Mouse (Mus musculus) myocyte (in vitro differentiated cells): ENCODE measurements around the gene Nbas. TPM values are rescaled to one million over a fixed set of nuclear protein-coding genes. Genes with fewer than 3 reads are reported as not detected.

Source experiments
- H3K27me3 ChIP-seq: one replicate; pipeline ENCODE4 v1.6.1; 2011; ENCODE audit not compliant: control insufficient read depth, insufficient read depth, insufficient read length
- H3K36me3 ChIP-seq: one replicate; pipeline ENCODE4 v1.6.1; 2011; ENCODE audit not compliant: control insufficient read depth, insufficient read depth
- H3K4me2 ChIP-seq: one replicate; pipeline ENCODE4 v1.6.1; 2011; ENCODE audit warnings: low read depth, control low read depth
- H3K4me3 ChIP-seq: one replicate; pipeline ENCODE4 v1.5.1; 2011; ENCODE audit warnings: mild to moderate bottlenecking, control low read depth, moderate library complexity
- H3K79me2 ChIP-seq: one replicate; pipeline ENCODE4 v1.6.1; 2011; ENCODE audit not compliant: control insufficient read depth, insufficient read depth
- H3ac ChIP-seq: one replicate; pipeline ENCODE4 v1.6.1; 2011; ENCODE audit not compliant: control insufficient read depth, insufficient read length
- CEBPB ChIP-seq: IDR thresholded peaks from 2 replicates; pipeline ENCODE4 v1.6.1; 2011; ENCODE audit warnings: mild to moderate bottlenecking, moderate library complexity; ENCODE audit not compliant: poor library complexity, insufficient read depth, severe bottlenecking
- E2F4 ChIP-seq: IDR thresholded peaks from one replicate; pipeline ENCODE4 v1.6.1; 2011; ENCODE audit warnings: mild to moderate bottlenecking, control low read depth, moderate library complexity; ENCODE audit not compliant: insufficient read depth
- MAX ChIP-seq: IDR thresholded peaks from one replicate; pipeline ENCODE4 v1.6.1; 2011; ENCODE audit warnings: low read depth, mild to moderate bottlenecking, control low read depth
- MYOD1 ChIP-seq, 3 experiments: IDR thresholded peaks; one replicate each; pipeline ENCODE4 v1.6.1; 2011; ENCODE audit warnings: control low read depth in 2 of 3, low read depth in 2 of 3, mild to moderate bottlenecking in 2 of 3, moderate library complexity in 1 of 3; ENCODE audit not compliant: insufficient read length in 2 of 3, control insufficient read depth in 1 of 3
- MYOG ChIP-seq, 3 experiments: IDR thresholded peaks; one replicate each; pipeline ENCODE4 v1.6.1; 2011; ENCODE audit warnings: control low read depth in 2 of 3, low read depth in 2 of 3, mild to moderate bottlenecking in 2 of 3; ENCODE audit not compliant: insufficient read length in 2 of 3, control insufficient read depth in 1 of 3, insufficient read depth in 1 of 3
- POLR2A ChIP-seq: IDR thresholded peaks from one replicate; pipeline ENCODE4 v1.6.1; 2011; ENCODE audit warnings: low read depth, mild to moderate bottlenecking, control low read depth, moderate library complexity; ENCODE audit not compliant: insufficient read length
- POLR2AphosphoS2 ChIP-seq: IDR thresholded peaks from one replicate; pipeline ENCODE4 v1.6.1; 2011; ENCODE audit warnings: low read depth, control low read depth; ENCODE audit not compliant: insufficient read length
- REST ChIP-seq: IDR thresholded peaks from one replicate; pipeline ENCODE4 v1.6.1; 2011; ENCODE audit warnings: mild to moderate bottlenecking, control low read depth, moderate library complexity; ENCODE audit not compliant: insufficient read depth, insufficient read length
- SRF ChIP-seq: IDR thresholded peaks from one replicate; pipeline ENCODE4 v1.6.1; 2011; ENCODE audit warnings: low read depth; ENCODE audit not compliant: control insufficient read depth, insufficient read length
- TCF12 ChIP-seq: IDR thresholded peaks from one replicate; pipeline ENCODE4 v1.6.1; 2011; ENCODE audit warnings: mild to moderate bottlenecking, control low read depth; ENCODE audit not compliant: poor library complexity, insufficient read depth, severe bottlenecking
- TCF3 ChIP-seq: IDR thresholded peaks from one replicate; pipeline ENCODE4 v1.6.1; 2011; ENCODE audit warnings: low read depth, control low read depth; ENCODE audit not compliant: insufficient read length
- USF1 ChIP-seq: IDR thresholded peaks from one replicate; pipeline ENCODE4 v1.6.1; 2011; ENCODE audit warnings: low read depth, mild to moderate bottlenecking, control low read depth, moderate library complexity
- polyA plus RNA-seq: library from polyadenylated mRNA; unstranded; fragments of >200 nt; fragmentation: generic; extraction: Trizol; gene quantifications from one replicate; pipeline ENCODE4 v1.2.1, GENCODE M21; 2012; ENCODE audit warnings: missing spikeins

Nbas gene
- polyA plus RNA-seq, 1 experiment, result 14.5 TPM

DNA sequence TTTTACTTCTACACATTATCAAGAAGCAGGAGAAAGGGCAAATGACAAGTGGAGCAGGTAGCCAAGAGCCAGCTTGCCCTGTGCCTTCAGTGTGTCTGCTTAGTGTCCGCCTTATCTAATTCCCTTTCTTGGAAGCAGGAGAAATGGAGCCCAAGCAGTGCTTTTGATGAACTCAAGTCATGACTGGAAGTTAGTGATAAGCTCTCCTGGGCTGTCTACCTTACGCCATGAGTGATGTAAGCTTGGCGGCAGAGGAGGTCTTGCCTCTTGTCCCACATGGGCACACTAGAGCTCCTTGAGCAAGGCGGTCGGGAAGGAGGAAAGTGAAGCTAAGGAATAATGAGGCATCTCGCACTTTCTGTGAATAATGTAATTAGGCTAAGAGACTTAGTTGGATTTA, 250.5 kb downstream of the Nbas start:
- TF ChIP-seq E2F4 (no peak), POLR2A (no peak), MYOG (IDR thresholded peaks at IDR 0.05; ENCODE audit: control insufficient read depth in 1 of 3, insufficient read depth in 1 of 3, insufficient read length in 2 of 3, low read depth in 2 of 3) (no peak), POLR2AphosphoS2 (no peak), MAX (no peak), USF1 (no peak), TCF12 (no peak), REST (no peak), SRF (no peak), CEBPB (no peak)
- H3K27me3 ChIP-seq, result no peaks in the 10 kb centered on the region
- H3K79me2 ChIP-seq, result no peaks in the 10 kb centered on the region
- H3ac ChIP-seq, result no peak overlapping the region
- H3K36me3 ChIP-seq, result no peaks in the 10 kb centered on the region
- H3K4me2 ChIP-seq, result no peak overlapping the region
- no peak overlapping the region for H3K4me3 ChIP-seq

DNA sequence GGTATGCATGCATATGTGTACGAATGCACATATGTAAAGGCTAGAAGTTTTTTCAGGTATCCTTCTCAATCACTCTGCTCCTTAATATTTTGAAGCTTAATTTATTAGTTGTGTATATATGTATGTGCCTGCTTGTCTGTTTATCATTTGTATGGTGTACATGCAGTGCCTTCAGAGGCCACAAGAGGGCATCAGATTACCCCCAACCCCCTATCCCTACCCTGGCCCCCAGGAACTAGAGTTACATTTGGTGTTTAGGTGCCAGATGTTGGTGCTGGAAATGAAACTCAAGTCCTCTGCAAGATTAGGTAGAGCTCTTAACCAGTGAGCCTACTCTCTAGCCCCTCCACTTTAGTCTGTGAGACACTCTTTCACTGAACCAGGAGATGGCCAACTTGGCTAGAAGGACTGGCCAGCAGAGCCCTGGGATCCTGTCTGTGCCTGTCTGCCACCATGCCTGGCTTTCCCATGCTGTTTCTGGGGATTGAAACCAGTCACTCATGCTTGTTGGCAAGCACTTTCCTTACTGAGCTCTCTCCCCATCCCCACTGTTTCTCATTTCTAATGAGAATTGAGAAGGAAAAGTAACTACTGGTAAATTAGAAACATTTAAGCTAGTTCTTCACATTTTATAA, 263.9 kb downstream of the Nbas start:
- TF ChIP-seq TCF12 (no peak), POLR2AphosphoS2 (no peak), CEBPB (no peak), USF1 (no peak), POLR2A (no peak), MAX (no peak), REST (no peak), TCF3 (no peak), E2F4 (no peak), SRF (no peak), MYOG (IDR thresholded peaks at IDR 0.05; ENCODE audit: control insufficient read depth in 1 of 3, insufficient read depth in 1 of 3, insufficient read length in 2 of 3, low read depth in 2 of 3) (no peak), MYOD1 (IDR thresholded peaks at IDR 0.05; ENCODE audit: control insufficient read depth in 1 of 3, insufficient read length in 2 of 3, low read depth in 2 of 3) (no peak)
- Histone ChIP-seq H3K4me2 (no peak overlapping the region), H3K4me3 (no peak overlapping the region), H3K27me3 (no peaks in the 10 kb centered on the region), H3ac (no peak overlapping the region), H3K79me2 (no peaks in the 10 kb centered on the region), H3K36me3 (no peaks in the 10 kb centered on the region)

- Histone ChIP-seq H3K27me3 (no peaks in the 10 kb centered on the region), H3K79me2 (no peaks in the 10 kb centered on the region), H3K4me2 (no peak overlapping the region), H3K36me3 (no peaks in the 10 kb centered on the region), H3ac (no peak overlapping the region), H3K4me3 (no peak overlapping the region)
- TF ChIP-seq POLR2A, result no peak
- no peak for TF ChIP-seq MAX
- no peak for TF ChIP-seq TCF12
- TF ChIP-seq USF1, result no peak
- TF ChIP-seq POLR2AphosphoS2, result no peak
- TF ChIP-seq REST, result no peak
- no peak for TF ChIP-seq CEBPB
- TF ChIP-seq E2F4, result no peak
- no peak for TF ChIP-seq SRF
- TF ChIP-seq TCF3, result no peak
- no peak for TF ChIP-seq MYOD1 (IDR thresholded peaks at IDR 0.05; ENCODE audit: control insufficient read depth in 1 of 3, insufficient read length in 2 of 3, low read depth in 2 of 3)
These were observed 270.2 kb downstream of the Nbas start for GRCm38 (mm10) chr12:13539171-13539570.

DNA sequence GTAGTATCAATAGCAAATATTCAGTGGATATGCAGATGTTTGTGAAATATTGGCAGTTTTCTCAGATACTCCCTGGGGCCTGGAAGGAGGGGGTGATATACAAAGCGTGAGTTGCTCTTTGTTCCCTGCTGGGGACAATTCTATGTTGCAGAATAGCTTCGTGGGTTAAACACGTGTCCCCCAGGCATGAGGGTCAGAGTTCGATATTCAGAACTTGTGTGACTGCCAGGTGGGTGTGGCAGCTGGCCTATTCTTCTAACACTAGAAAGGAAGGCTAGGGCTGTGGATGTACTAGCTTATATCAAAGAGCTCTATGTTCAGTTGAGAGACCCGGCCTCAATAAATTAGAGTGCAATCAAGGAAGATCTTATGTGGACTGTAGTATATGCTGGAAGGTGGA, 274.9 kb downstream of the Nbas start:
- Histone ChIP-seq H3K27me3 (no peaks in the 10 kb centered on the region), H3K79me2 (no peaks in the 10 kb centered on the region), H3K4me2 (no peak overlapping the region), H3K36me3 (no peaks in the 10 kb centered on the region), H3K4me3 (no peak overlapping the region), H3ac (no peak overlapping the region)
- TF ChIP-seq SRF (no peak), REST (no peak), MYOG (IDR thresholded peaks at IDR 0.05; ENCODE audit: control insufficient read depth in 1 of 3, insufficient read depth in 1 of 3, insufficient read length in 2 of 3, low read depth in 2 of 3) (no peak), MAX (no peak), E2F4 (no peak), USF1 (no peak), CEBPB (no peak), TCF3 (no peak), POLR2AphosphoS2 (no peak), TCF12 (no peak), MYOD1 (IDR thresholded peaks at IDR 0.05; ENCODE audit: control insufficient read depth in 1 of 3, insufficient read length in 2 of 3, low read depth in 2 of 3) (no peak), POLR2A (no peak)
